Mouse (Mus musculus) heart, postnatal 10 days (tissue): ENCODE data around the gene Slc25a27. TPM values are rescaled to one million over a fixed set of nuclear protein-coding genes. Genes with fewer than 3 reads are reported as not detected.

Source experiments
- DNase-seq, 2 experiments: peaks; one replicate each; pipeline ENCODE4 v3.0.0; 2021
- intact Hi-C: fragments of 180-260 bp; cut with DNase I; formaldehyde crosslinking; loops from one replicate; pipeline ENCODE4 v1.15.1; 2025
- total RNA-seq, 2 experiments: library from RNA; stranded (reverse); gene quantifications; 2 replicates each; pipeline ENCODE4 v1.2.3; 2021

Slc25a27 gene
- total RNA-seq, 2 experiments from 2014 or later = 2.8 to 3.1 TPM

DNA sequence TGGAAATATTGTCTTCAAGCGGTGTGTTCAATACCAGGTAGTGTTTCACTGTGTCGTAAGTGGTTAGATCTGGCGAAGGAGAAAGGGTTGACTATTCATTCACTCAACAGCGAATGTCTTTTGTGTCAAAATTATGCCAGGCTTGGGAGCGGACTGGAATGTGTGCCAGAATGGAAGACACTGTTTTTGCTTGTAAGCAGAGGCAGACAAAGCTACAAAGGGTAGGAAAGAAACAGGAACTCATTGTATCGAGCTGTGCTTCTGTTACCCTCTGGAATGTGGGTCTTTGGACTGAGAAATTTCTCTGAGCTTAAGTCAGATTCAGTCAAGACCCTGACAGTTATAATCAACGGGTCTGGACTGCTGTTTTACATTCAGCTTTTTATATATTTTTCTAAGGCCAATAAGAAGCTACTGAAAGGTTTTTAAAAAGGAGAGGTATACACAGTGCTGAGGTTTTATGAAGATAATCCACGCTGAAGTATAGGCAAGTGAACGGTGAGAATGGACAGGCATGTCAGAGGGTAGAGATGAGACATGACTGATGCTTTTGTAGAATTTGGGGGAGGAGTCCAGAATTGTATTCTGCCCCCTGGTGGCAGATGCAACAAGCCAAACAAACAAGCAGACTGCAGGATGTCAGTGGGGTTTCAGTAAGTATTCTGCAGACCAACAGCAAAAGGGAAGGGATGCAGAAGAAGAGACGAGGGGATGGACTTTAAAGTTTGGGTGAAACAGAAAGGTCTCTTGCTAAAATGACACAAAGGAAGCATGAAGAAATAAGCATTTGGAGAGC lies 17.2 kb downstream of the Slc25a27 start:
- intact Hi-C loops = no loop called here
- peak in 1 of 2 experiments; percentile 26 for DNase-seq

GRCm38 (mm10) chr17:43646925-43647324 lies 20.1 kb downstream of the Slc25a27 start:
- intact Hi-C loops = no loop called here
- no peak for DNase-seq

GRCm38 (mm10) chr17:43645136-43645535 lies 21.9 kb downstream of the Slc25a27 start:
- intact Hi-C loops = no loop called here
- DNase-seq = no peak

DNA sequence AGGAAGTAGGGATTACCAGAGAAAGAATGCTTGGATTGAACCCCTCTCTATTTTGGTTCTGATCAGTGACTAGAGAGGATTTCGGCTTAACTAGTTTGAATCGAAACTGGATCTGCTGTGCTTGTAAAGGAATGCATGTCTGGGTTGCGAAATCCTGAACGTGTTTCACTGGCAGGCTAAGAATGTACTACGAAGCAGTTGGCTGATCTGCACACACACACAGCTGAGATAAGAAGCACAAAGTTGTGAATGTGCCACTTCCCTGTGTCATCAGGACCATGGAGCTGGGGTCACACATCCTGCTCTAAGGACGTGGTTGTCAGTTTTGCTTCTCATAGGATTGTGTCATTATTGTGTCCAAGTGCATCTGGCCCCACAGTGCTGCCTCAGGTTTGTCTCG lies 22.6 kb downstream of the Slc25a27 start:
- intact Hi-C loops = no loop called here
- peak in 1 of 2 experiments; percentile 8 for DNase-seq

GRCm38 (mm10) chr17:43643191-43643590 lies 23.8 kb downstream of the Slc25a27 start:
- DNase-seq = no peak
- intact Hi-C loops = no loop called here

- DNase-seq = no peak
- intact Hi-C loops = no loop called here
These were observed 26.2 kb downstream of the Slc25a27 start for GRCm38 (mm10) chr17:43640825-43641224.

- intact Hi-C loops = no loop called here
- DNase-seq = no peak
These were observed 29.9 kb downstream of the Slc25a27 start for GRCm38 (mm10) chr17:43637146-43637545.

DNA sequence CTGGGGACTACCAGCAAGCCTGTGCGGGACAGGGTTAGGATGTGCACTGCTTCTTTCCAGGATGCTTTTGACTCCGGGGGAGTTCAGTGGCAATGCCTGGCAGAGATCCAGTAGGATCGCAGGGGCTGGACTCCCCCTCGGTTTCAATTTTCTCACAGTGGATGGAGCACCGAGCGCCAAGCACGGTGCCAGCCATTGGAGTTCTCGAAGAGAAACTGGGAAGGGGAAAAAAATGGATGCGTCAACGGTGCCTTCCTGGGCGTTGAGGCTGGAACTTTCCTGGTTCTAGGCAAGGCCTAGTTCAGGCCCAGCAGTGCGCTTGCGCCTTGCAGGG lies 36.6 kb downstream of the Slc25a27 start:
- no peak for DNase-seq
- intact Hi-C loops = no loop called here

- peak in 1 of 2 experiments; percentile 16 for DNase-seq
- intact Hi-C loops = no loop called here
These were observed 37.3 kb downstream of the Slc25a27 start, which contains the start of gene Tdrd6 for GRCm38 (mm10) chr17:43629496-43630426. Gene Tdrd6, minus strand, starts transcription at chr17:43630299.

- no peak for DNase-seq
- intact Hi-C loops = no loop called here
These were observed 38.0 kb downstream of the Slc25a27 start for GRCm38 (mm10) chr17:43629026-43629495.

- no peak for DNase-seq
- intact Hi-C loops = no loop called here
These were observed 38.8 kb downstream of the Slc25a27 start for GRCm38 (mm10) chr17:43628246-43628645.

DNA sequence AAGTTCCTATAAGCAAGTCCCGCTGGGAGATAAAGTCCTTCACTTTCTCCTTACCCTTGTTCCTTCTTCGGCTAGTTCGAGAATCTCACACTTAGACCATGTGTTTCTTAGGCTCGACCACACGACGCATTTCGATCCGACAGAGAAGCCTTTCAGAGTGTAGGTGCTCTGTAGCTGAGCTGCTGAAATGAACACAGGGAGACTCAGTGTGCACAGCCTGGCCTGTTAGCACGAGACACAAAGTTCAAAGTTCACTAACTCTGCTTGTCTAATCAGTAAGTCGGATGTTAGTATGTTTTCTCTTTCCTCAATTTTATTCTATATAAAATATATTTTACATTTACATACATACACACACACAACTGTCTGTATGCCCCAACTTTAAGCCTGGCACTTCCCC lies 44.9 kb downstream of the Slc25a27 start:
- no peak for DNase-seq
- intact Hi-C loops = no loop called here

DNA sequence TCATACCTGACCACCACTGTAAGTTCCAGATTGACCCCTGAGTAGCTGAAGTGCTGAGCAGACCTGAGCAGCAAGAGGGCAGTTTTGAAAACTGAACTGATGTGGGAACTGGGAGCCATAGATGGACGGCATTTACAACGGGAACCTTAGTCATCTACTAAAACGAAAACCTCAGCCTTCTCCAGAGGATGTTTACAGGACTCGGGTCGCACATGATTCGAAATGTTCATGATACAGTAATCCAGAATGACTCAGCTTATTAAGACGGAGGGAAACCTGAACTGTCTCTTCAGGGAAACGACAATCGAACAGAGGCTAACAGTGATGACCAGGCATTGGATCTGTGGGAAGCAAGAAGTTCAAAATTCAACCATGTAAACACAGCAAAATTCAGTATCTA lies 47.9 kb downstream of the Slc25a27 start:
- intact Hi-C loops = no loop called here
- no peak for DNase-seq

GRCm38 (mm10) chr17:43612221-43612620 lies 54.8 kb downstream of the Slc25a27 start:
- DNase-seq = no peak
- intact Hi-C loops = loop anchor here (5.0 kb wide), 1 partner anchor 150 kb away; no protein-coding TSS in a partner anchor

DNA sequence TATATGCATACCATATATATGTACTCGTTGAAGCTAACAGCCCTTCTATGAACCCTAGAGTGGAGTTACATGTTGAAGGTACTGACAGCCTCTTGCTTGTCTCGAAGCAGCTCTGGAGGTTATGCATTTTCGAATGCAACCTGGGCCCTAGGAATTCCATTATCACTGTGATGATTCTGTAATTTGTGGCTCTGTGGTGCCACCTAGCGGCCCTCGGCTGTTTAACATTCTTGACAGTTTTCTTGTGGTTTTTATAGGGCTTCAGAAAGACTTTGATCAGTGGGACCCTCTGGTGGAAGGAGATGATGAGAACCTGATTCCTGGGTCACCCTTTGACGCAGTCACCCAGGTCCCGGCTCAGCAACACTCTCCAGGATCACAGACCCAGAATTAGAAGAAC lies 55.4 kb downstream of the Slc25a27 start:
- intact Hi-C loops = loop anchor here (1.0 to 5.0 kb wide), 2 partner anchors 93 to 149 kb away; no protein-coding TSS in a partner anchor
- DNase-seq = peak; percentile 38 to 66

GRCm38 (mm10) chr17:43606704-43607103 lies 60.3 kb downstream of the Slc25a27 start:
- peak; percentile 71 to 86 for DNase-seq
- intact Hi-C loops = loop anchor here (1.0 to 10.0 kb wide), 2 partner anchors 88 to 592 kb away; partner anchors contain the start of gene Tnfrsf21

GRCm38 (mm10) chr17:43598706-43599105 lies 68.3 kb downstream of the Slc25a27 start:
- intact Hi-C loops = loop anchor here (5.0 kb wide), 1 partner anchor 41 kb away; no protein-coding TSS in a partner anchor
- no peak for DNase-seq

GRCm38 (mm10) chr17:43597742-43598141 lies 69.3 kb downstream of the Slc25a27 start:
- intact Hi-C loops = loop anchor here (5.0 kb wide), 1 partner anchor 40 kb away; no protein-coding TSS in a partner anchor
- DNase-seq = no peak

GRCm38 (mm10) chr17:43592296-43593291 lies 74.4 kb downstream of the Slc25a27 start:
- intact Hi-C loops = no loop called here
- no peak for DNase-seq
